Mouse (Mus musculus) heart, embryonic 11.5 days (tissue): ENCODE data around the gene Psmb10. TPM values are rescaled to one million over a fixed set of nuclear protein-coding genes. Genes with fewer than 3 reads are reported as not detected.
"Not testable (repeated sequence)": the region's sequence is repeated elsewhere in the genome, so short reads cannot be mapped to it uniquely, and the experiment has no call there.

Experiments
- ATAC-seq: fragments of 200-750 bp; cut with Nextera tagmentation; replicated peaks from 2 replicates; pipeline ENCODE4 v1.8.0; 2017; ENCODE audit warnings: moderate library complexity; ENCODE audit not compliant: insufficient number of reproducible peaks, low FRiP score, low TSS enrichment
- H3K27ac ChIP-seq: fragments of 300-500 bp; sonication (generic); 2 replicates; pipeline ENCODE4 v1.5.1; 2014; ENCODE audit warnings: mild to moderate bottlenecking, low read depth, low read length
- H3K27me3 ChIP-seq: fragments of 300-500 bp; sonication (generic); 2 replicates; pipeline ENCODE4 v1.6.1; 2014; ENCODE audit warnings: mild to moderate bottlenecking, low read length, mixed read lengths; ENCODE audit not compliant: control insufficient read depth, insufficient read depth
- H3K36me3 ChIP-seq: fragments of 300-500 bp; sonication (generic); 2 replicates; pipeline ENCODE4 v1.6.1; 2014; ENCODE audit warnings: mild to moderate bottlenecking, low read length, moderate library complexity, mixed read lengths; ENCODE audit not compliant: control insufficient read depth, insufficient read depth
- H3K4me1 ChIP-seq: fragments of 300-500 bp; sonication (generic); 2 replicates; pipeline ENCODE4 v1.6.1; 2014; ENCODE audit warnings: low read length; ENCODE audit not compliant: control insufficient read depth, insufficient read depth
- H3K4me2 ChIP-seq: fragments of 300-500 bp; sonication (generic); 2 replicates; pipeline ENCODE4 v1.6.1; 2014; ENCODE audit warnings: mild to moderate bottlenecking, moderate library complexity
- H3K4me3 ChIP-seq: fragments of 300-500 bp; sonication (generic); 2 replicates; pipeline ENCODE4 v1.5.1; 2014; ENCODE audit warnings: low read depth, low read length
- H3K9ac ChIP-seq: fragments of 300-500 bp; sonication (generic); 2 replicates; pipeline ENCODE4 v1.6.1; 2014; ENCODE audit warnings: mild to moderate bottlenecking, low read depth, low read length, moderate library complexity
- H3K9me3 ChIP-seq: fragments of 300-500 bp; sonication (generic); replicated peaks from 2 replicates; pipeline ENCODE4 v1.6.1; 2016; ENCODE audit warnings: low read length; ENCODE audit not compliant: control insufficient read depth
- WGBS: fragments of 180-500 bp; shearing (Covaris S2); extraction: QIAGEN DNeasy Blood & Tissue Kit; methylation state at CpG from one replicate; pipeline ENCODE4 v1.1.7; 2014; ENCODE audit not compliant: insufficient replicate concordance; 5-methylcytosine and 5-hydroxymethylcytosine counted together
- polyA plus RNA-seq: library from polyadenylated mRNA; unstranded; fragments of >200 nt; fragmentation: Nextera tagmentation; extraction: Ambion mirVana; gene quantifications from 2 replicates; pipeline ENCODE4 v1.2.1, GENCODE M21; 2014

Psmb10 gene
- polyA plus RNA-seq = 50.8 and 60.0 TPM in 2 replicates

GRCm38 (mm10) chr8:105938306-105938669 lies at the start of gene Psmb10:
TSS of gene Psmb10 (minus strand) at chr8:105938444.
- H3K9me3 ChIP-seq = no peaks in the 10 kb centered on the region
- no peaks in the 10 kb centered on the region for H3K27me3 ChIP-seq
- peaks cover 19% of the 10 kb centered on the region for H3K36me3 ChIP-seq
- peak within 1 kb of the TSS; percentile 83 for H3K4me3 ChIP-seq
- H3K9ac ChIP-seq = peak within 1 kb of the TSS; percentile 90
- peak within 1 kb of the TSS; percentile 94 for H3K27ac ChIP-seq
- peaks cover 8% of the 10 kb centered on the region for H3K4me1 ChIP-seq
- 24% methylated on average over 4 of the region's 4 CpGs for WGBS
- peak within 1 kb of the TSS; percentile 97 for H3K4me2 ChIP-seq
- no peak for ATAC-seq

- not testable (repeated sequence) for H3K4me1 ChIP-seq, H3K9me3 ChIP-seq, H3K4me2 ChIP-seq, H3K4me3 ChIP-seq, H3K36me3 ChIP-seq, ATAC-seq, H3K27me3 ChIP-seq, H3K27ac ChIP-seq, H3K9ac ChIP-seq
- WGBS = 78% methylated on average over 11 of the region's 11 CpGs
These were observed 45.2 kb upstream of the Psmb10 start for GRCm38 (mm10) chr8:105983406-105983805.

GRCm38 (mm10) chr8:105981146-105981545 lies 42.9 kb upstream of the Psmb10 start:
- no peak overlapping the region for H3K27ac ChIP-seq
- H3K4me2 ChIP-seq = no peak overlapping the region
- no peak overlapping the region for H3K4me3 ChIP-seq
- no peaks in the 10 kb centered on the region for H3K9me3 ChIP-seq
- no peaks in the 10 kb centered on the region for H3K27me3 ChIP-seq
- no peak overlapping the region for H3K9ac ChIP-seq
- H3K36me3 ChIP-seq = no peaks in the 10 kb centered on the region
- no peak for ATAC-seq
- 91% methylated on average over 1 of the region's 1 CpGs for WGBS
- no peaks in the 10 kb centered on the region for H3K4me1 ChIP-seq

GRCm38 (mm10) chr8:105979325-105979724 lies 41.1 kb upstream of the Psmb10 start, which contains the start of gene Dpep3:
TSS of gene Dpep3 (minus strand) at chr8:105979429.
- H3K27ac ChIP-seq = no peak within 1 kb of the TSS
- H3K9ac ChIP-seq = no peak within 1 kb of the TSS
- H3K27me3 ChIP-seq = no peaks in the 10 kb centered on the region
- no peak within 1 kb of the TSS for H3K4me3 ChIP-seq
- ATAC-seq = no peak
- H3K9me3 ChIP-seq = no peaks in the 10 kb centered on the region
- 89% methylated on average over 15 of the region's 15 CpGs for WGBS
- no peaks in the 10 kb centered on the region for H3K36me3 ChIP-seq
- H3K4me1 ChIP-seq = no peaks in the 10 kb centered on the region
- H3K4me2 ChIP-seq = no peak within 1 kb of the TSS

- WGBS = 60% methylated on average over 7 of the region's 7 CpGs
- H3K4me2 ChIP-seq = no peak overlapping the region
These were observed 37.1 kb upstream of the Psmb10 start for GRCm38 (mm10) chr8:105975363-105975762.

GRCm38 (mm10) chr8:105971019-105971720 lies 32.9 kb upstream of the Psmb10 start:
- Histone ChIP-seq H3K27me3 (no peaks in the 10 kb centered on the region), H3K9ac (no peak overlapping the region), H3K9me3 (no peaks in the 10 kb centered on the region), H3K27ac (no peak overlapping the region), H3K36me3 (no peaks in the 10 kb centered on the region), H3K4me3 (no peak overlapping the region), H3K4me2 (no peak overlapping the region), H3K4me1 (peaks cover 11% of the 10 kb centered on the region)
- ATAC-seq = no peak
- 75% methylated on average over 8 of the region's 8 CpGs for WGBS

More at GRCm38 (mm10) chr8:105975363-105975762, 37.1 kb upstream of the Psmb10 start:
- H3K4me1 ChIP-seq = no peaks in the 10 kb centered on the region
- H3K4me3 ChIP-seq = no peak overlapping the region
- no peaks in the 10 kb centered on the region for H3K27me3 ChIP-seq
- no peaks in the 10 kb centered on the region for H3K36me3 ChIP-seq
- H3K9ac ChIP-seq = no peak overlapping the region
- no peaks in the 10 kb centered on the region for H3K9me3 ChIP-seq
- no peak for ATAC-seq
- H3K27ac ChIP-seq = no peak overlapping the region

GRCm38 (mm10) chr8:105969367-105969766 lies 31.1 kb upstream of the Psmb10 start:
- peaks cover 21% of the 10 kb centered on the region for H3K4me1 ChIP-seq
- no peak for ATAC-seq
- H3K9ac ChIP-seq = no peak overlapping the region
- 79% methylated on average over 1 of the region's 1 CpGs for WGBS
- H3K4me2 ChIP-seq = no peak overlapping the region
- H3K27ac ChIP-seq = no peak overlapping the region
- no peaks in the 10 kb centered on the region for H3K9me3 ChIP-seq
- H3K4me3 ChIP-seq = no peak overlapping the region
- no peaks in the 10 kb centered on the region for H3K36me3 ChIP-seq
- no peaks in the 10 kb centered on the region for H3K27me3 ChIP-seq

GRCm38 (mm10) chr8:105966692-105967311 lies 28.6 kb upstream of the Psmb10 start:
- 3% methylated on average over 19 of the region's 19 CpGs for WGBS
- H3K4me1 ChIP-seq = peaks cover 32% of the 10 kb centered on the region

More at GRCm38 (mm10) chr8:105966692-105967311, 28.6 kb upstream of the Psmb10 start:
- Histone ChIP-seq H3K27me3 (no peaks in the 10 kb centered on the region), H3K4me3 (peak overlapping the region; percentile 84), H3K36me3 (no peaks in the 10 kb centered on the region), H3K9ac (peak overlapping the region; percentile 58; the same call in 1 of the 2 replicates), H3K27ac (peak overlapping the region; percentile 91), H3K9me3 (no peaks in the 10 kb centered on the region), H3K4me2 (peak overlapping the region; percentile 89)
- peak; percentile 7; the same call in 1 of the 2 replicates for ATAC-seq
